Mouse (Mus musculus) erythroblast, embryonic 14.5 days (primary cell): Measurements from ENCODE around the gene 1700001P01Rik.

Experiments used
- GATA1 ChIP-seq: IDR thresholded peaks from 2 replicates; pipeline ENCODE4 v1.6.1; 2012; ENCODE audit warnings: low read length, inconsistent platforms, mixed read lengths
- TAL1 ChIP-seq: IDR thresholded peaks from 3 replicates; pipeline ENCODE4 v1.6.1; 2012; ENCODE audit warnings: low read length, inconsistent platforms, mixed read lengths

GRCm38 (mm10) chr11:97819923-97820322, 44.2 kb upstream of the 1700001P01Rik start:
- TF ChIP-seq TAL1 (no peak), GATA1 (no peak)
